Comparison of ENCODE assay signal across 9 mouse cellular contexts in the genomic region with DNA sequence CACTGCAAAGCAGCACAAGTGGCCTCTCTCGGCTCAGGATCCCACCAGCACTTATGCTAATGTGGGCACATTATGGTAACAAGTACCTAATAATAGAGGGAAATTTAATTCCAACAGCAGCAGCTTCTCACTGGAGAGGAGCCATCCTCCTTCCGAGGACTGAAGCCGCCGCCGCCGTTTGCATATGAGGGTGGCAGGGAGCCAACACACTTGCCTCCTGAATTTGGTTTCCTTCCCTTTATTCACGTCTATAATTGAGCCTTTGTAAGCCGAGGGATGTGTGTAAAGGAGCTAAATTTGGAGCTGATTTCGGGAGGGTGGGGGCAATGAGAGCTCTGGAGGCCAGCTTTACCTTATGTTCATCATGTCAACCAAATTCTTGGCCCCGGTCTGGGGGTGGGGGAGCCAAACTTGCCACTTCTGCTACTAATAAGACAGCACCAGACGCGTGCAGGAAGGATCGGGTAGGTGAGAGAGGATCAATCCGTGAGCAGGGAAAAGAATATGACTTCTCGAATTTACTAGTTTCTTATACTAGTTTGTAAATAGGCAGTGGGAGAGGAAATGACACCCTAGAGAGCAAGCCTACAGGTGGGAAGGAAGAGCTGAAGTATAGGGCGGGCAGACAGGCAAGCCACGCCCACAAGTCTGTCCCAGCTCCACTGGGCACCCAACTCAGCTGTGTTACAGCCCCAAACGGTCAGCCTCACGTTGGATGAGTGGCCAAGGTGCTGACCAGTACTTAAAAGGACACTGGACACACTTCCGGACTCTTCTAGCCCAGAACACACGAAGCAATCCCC. TPM values are rescaled to one million over a fixed set of nuclear protein-coding genes. Genes with fewer than 3 reads are reported as not detected.
DNase-seq lines count a peak whose midpoint lies in the region; ATAC-seq lines count a peak whose summit lies in the region.
"Had no signal": no experiment of that assay in that cellular context is flagged by ENCODE, and none has a peak within 500 bp of the region (broad histone marks: within the 10 kb centered on the region; RNA-seq: fewer than 3 reads in every experiment).

No protein-coding gene starts in this region.

- peak; percentile 55 for ATAC-seq in granulocyte monocyte progenitor cell, adult 5-6 weeks (replicated peaks; ENCODE audit: poor library complexity, severe bottlenecking)
- ATAC-seq in inflammation-experienced regulatory T-cells, adult 6 months, result peak; percentile 53
- ATAC-seq in monocyte, adult 5-6 weeks (replicated peaks; ENCODE audit: insufficient number of reproducible peaks, low FRiP score, low TSS enrichment, poor library complexity, severe bottlenecking), result 0 out of 2 replicates have a peak, but pooled peaks have one; percentile 42

- DNase-seq in adrenal gland, postnatal 36 days, result peak; percentile 28 to 59
- no peak for DNase-seq in adrenal gland, adult 18-20 months (ENCODE audit: low spot score in 2 of 2)
- DNase-seq in cerebellum, postnatal 25 days, result peak; percentile 36 to 60
- peak; percentile 88 for DNase-seq in left cerebral cortex, postnatal 4 days
- DNase-seq in spleen, postnatal 36 days (ENCODE audit: low spot score in 2 of 2), result no peak

- intact Hi-C loops in left cerebral cortex, postnatal 4 days (cut with DNase I), result loop anchor here (10.0 kb wide), 1 partner anchor 109 kb away; a partner anchor contains a TSS

RNA-seq across cellular contexts. Expression of a gene that starts 56.8 kb away (rescaled TPM):
- under 1 TPM in 1 of 2 experiments, not detected in 1; 0.10 TPM for total RNA-seq in adrenal gland, postnatal 36 days (2021)
- not detected for total RNA-seq in adrenal gland, adult 18-20 months (2021)
- not detected in 2 replicates for total RNA-seq in granulocyte monocyte progenitor cell, adult 5-6 weeks (2014; fragmentation: Nextera tagmentation)
- total RNA-seq in granulocyte monocyte progenitor cell, adult 5-6 weeks (2017), result not detected in 2 replicates
- polyA plus RNA-seq in inflammation-experienced regulatory T-cells, adult 6 months (2017; shearing (Covaris generic)), result under 1 TPM in 2 of 3 experiments, not detected in 1; 0.18 to 0.26 TPM
- total RNA-seq in left cerebral cortex, postnatal 4 days (2021), result 1 to 10 TPM in 1 of 2 experiments, under 1 TPM in 1; 0.76 to 1.4 TPM
- 0.10 TPM in 1 of 3 replicates, not detected in the others for total RNA-seq in monocyte, adult 5-6 weeks (2017)
- polyA plus RNA-seq: C2C12 had no signal

Comparison
In these comparisons a context has a peak if more than half of its experiments do, and no peak if none do; other contexts are left out.
1. DNase-seq: peak in adrenal gland, postnatal 36 days (2 of 2), cerebellum, postnatal 25 days (2 of 2) and left cerebral cortex, postnatal 4 days (single experiment); none in adrenal gland, adult 18-20 months (0 of 2) and spleen, postnatal 36 days (0 of 2).
2. Peak in every context shown above with its lines, with median percentiles within 50 percentile points of each other: ATAC-seq.